Mouse (Mus musculus): ENCODE results near the gene Calcoco1. TPM values are rescaled to one million over a fixed set of nuclear protein-coding genes. Genes with fewer than 3 reads are reported as not detected.

Calcoco1 gene
- polyA plus RNA-seq (2014; fragmentation: Illumina TruSeq; extraction: RNeasy Lipid Tissue Mini Kit (QIAGEN cat#74804)), result 119 TPM

DNA sequence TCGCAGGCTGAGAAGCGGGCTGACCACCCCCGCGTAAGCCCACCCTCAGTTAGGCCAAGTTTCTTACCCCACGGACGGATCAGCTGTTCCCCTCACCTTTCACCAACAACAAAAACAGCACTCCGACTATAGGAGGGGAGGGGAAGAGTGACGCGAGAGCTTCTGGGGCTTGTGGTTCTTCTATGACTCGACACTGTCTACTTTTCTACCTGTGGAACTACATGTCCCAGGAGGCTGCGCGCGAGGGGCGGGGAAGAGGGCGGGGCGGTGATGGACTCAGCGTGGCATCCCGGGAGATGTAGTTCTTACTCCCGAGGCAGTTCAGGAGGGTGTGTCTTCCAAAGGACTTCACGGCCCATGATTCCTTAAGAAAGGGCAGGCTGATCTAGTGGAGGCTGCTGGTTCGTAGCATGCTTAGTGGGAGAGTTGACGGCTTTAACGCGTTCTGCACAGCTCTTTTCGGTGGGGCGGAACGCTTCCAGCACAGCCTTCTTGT is at the start of gene Calcoco1:
Calcoco1 (minus strand) TSS at position 199 of the 496 bp plus-strand sequence.

DNA sequence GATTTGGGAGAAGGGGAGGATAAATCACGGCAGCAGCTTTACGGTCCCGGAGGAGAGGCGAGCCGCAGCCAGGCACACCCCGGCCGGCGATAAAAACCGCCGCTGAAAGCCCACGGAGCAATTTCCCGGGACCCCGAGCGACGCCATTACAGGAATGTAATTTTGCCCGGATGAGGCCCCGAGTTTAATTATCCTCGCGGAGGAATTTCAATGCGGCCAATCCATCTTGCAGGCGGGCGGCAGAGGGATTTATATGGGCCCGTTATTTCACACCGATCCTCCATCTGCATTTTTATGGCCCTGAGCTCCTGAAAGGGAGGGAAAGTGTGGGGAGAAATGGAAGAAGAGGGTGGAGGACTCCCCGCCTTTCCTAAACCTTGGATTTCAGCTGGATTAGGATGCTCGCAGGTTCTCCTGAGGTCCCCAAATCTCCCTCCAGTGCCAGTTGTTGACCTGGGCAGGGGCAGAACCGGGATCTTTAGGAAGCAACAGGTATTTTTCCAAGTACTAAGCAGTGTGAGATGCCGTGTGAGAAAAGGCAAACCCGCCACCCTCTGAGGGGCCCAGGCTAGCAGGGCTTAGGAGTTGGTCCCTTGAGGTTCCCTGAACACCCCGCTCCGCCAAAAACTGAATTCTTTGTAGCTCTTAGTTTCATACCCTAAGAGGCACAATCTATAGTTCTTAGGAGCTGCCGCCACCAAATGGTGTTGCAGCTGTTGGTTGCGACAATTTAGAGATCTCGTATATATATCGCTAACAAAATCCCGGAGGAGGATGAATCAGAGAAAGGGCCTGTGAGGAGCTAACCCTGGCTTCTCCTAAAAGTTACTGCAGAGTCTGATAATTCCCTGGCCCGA is 49.5 kb downstream of the Calcoco1 start, which contains the start of gene Atp5g2:
Atp5g2 (minus strand) TSS at position 138 of the 857 bp plus-strand sequence.

Other genes with a start within 250 kb of the Calcoco1 start
- gene Gm10337, start 218.5 kb downstream of the Calcoco1 start, polyA plus RNA-seq (2014; fragmentation: Illumina TruSeq; extraction: RNeasy Lipid Tissue Mini Kit (QIAGEN cat#74804)), result not detected
- 5.3 TPM for gene Map3k12, start 205.1 kb downstream of the Calcoco1 start, polyA plus RNA-seq (2014; fragmentation: Illumina TruSeq; extraction: RNeasy Lipid Tissue Mini Kit (QIAGEN cat#74804))
- 0.66 TPM for gene Tarbp2, start 204.0 kb downstream of the Calcoco1 start, polyA plus RNA-seq (2014; fragmentation: Illumina TruSeq; extraction: RNeasy Lipid Tissue Mini Kit (QIAGEN cat#74804))
- not detected for gene Npff, start 197.2 kb downstream of the Calcoco1 start, polyA plus RNA-seq (2014; fragmentation: Illumina TruSeq; extraction: RNeasy Lipid Tissue Mini Kit (QIAGEN cat#74804))
- gene Gm28047, start 97.1 kb downstream of the Calcoco1 start, polyA plus RNA-seq (2014; fragmentation: Illumina TruSeq; extraction: RNeasy Lipid Tissue Mini Kit (QIAGEN cat#74804)), result not detected
- 68.1 TPM for gene Atf7, start 96.7 kb downstream of the Calcoco1 start, polyA plus RNA-seq (2014; fragmentation: Illumina TruSeq; extraction: RNeasy Lipid Tissue Mini Kit (QIAGEN cat#74804))
- 19.7 TPM for gene Atp5g2, start 49.8 kb downstream of the Calcoco1 start, polyA plus RNA-seq (2014; fragmentation: Illumina TruSeq; extraction: RNeasy Lipid Tissue Mini Kit (QIAGEN cat#74804))
- gene Hoxc13, start 198.9 kb upstream of the Calcoco1 start, polyA plus RNA-seq (2014; fragmentation: Illumina TruSeq; extraction: RNeasy Lipid Tissue Mini Kit (QIAGEN cat#74804)), result not detected
- not detected for gene Hoxc12, start 214.6 kb upstream of the Calcoco1 start, polyA plus RNA-seq (2014; fragmentation: Illumina TruSeq; extraction: RNeasy Lipid Tissue Mini Kit (QIAGEN cat#74804))
- gene Hoxc11, start 232.2 kb upstream of the Calcoco1 start, polyA plus RNA-seq (2014; fragmentation: Illumina TruSeq; extraction: RNeasy Lipid Tissue Mini Kit (QIAGEN cat#74804)), result not detected
- 15.5 TPM for gene Hoxc10, start 244.6 kb upstream of the Calcoco1 start, polyA plus RNA-seq (2014; fragmentation: Illumina TruSeq; extraction: RNeasy Lipid Tissue Mini Kit (QIAGEN cat#74804))
- 6.9 TPM for gene Hoxc5, start 245.3 kb upstream of the Calcoco1 start, polyA plus RNA-seq (2014; fragmentation: Illumina TruSeq; extraction: RNeasy Lipid Tissue Mini Kit (QIAGEN cat#74804))